Mouse (Mus musculus) left cerebral cortex, adult 11 months (tissue): ENCODE measurements around the gene Notch4.

Source experiments
- DNase-seq: peaks from one replicate; pipeline ENCODE4 v3.0.0; 2022; ENCODE audit warnings: low spot score

The Notch4 gene

DNA sequence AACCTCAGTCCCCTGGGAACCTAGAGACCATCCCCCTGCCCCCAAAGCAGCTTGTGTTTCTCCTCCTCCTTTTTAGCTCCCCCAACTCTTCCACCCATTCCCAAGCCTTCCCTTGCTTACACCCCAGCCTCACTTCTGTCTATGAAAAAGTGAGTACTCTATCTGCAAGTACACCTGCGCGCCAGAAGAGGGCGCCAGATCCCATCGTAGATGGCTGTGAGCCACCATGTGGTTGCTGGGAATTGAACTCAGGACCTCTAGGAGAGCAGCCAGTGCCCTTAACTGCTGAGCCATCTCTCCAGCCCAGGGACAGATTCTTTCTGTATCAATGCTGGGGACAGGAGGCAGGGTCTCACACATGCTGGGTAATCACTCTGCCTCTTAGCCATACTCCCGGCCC is 7.8 kb downstream of the Notch4 start:
- no peak for DNase-seq

DNA sequence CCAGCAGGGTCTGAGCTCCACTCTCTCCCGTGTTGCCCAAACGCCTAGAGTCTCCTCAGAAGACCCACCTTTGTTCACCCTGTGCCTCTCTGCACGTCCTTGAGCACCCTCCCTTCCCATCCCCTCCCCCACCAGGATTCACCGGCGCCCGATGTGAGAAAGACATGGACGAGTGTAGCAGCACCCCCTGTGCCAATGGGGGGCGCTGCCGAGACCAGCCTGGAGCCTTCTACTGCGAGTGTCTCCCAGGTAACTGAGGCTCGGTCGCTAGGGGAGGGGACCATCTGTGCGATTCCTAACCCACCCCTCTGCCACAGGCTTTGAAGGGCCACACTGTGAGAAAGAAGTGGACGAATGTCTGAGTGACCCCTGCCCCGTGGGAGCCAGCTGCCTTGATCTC is 8.3 kb downstream of the Notch4 start:
- DNase-seq = no peak

DNA sequence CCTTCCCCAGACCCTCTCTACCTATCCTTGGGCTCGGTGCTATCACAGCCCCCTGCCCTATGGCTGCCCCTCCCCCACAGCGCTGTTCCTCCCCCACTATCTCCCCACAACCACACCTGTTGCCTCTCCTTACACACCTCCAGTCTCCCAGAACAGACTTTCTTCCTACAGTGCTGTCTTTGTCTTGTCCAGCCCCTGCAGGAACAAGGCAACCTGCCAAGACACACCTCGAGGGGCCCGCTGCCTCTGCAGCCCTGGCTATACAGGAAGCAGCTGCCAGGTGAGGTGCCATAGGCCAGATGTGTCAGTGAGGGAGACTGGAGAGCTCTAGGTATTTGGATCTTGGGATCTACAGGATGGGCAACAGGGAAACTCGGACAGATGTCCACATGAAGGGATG is 12.5 kb downstream of the Notch4 start:
- DNase-seq = no peak

DNA sequence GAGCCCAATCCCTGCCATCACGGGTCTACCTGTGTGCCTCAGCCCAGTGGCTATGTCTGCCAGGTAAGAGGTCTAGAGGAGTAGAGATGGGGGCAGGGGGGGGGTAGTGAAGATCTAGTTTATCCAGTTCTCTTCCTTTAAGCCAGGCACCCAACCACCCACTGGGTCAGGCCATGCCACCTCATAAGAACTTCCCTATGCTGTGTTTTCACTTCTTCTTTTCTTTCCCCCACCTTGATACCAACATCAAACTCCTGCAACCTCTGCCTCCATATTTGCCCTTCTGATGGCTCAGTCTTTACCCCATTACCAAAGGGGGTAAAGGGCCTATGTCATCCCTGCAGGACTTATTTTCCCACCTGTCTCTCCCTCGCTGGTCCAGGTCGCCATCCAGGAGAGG is 14.0 kb downstream of the Notch4 start:
- no peak for DNase-seq

DNA sequence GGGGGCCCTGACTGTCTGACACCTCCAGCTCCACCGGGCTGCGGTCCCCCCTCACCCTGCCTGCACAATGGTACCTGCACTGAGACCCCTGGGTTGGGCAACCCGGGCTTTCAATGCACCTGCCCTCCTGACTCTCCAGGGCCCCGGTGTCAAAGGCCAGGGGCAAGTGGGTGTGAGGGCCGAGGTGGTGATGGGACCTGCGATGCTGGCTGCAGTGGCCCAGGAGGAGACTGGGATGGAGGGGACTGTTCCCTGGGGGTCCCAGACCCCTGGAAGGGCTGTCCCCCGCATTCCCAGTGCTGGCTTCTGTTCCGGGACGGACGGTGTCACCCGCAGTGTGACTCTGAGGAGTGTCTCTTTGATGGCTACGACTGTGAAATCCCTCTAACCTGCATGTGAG is 18.5 kb downstream of the Notch4 start:
- DNase-seq = no peak

DNA sequence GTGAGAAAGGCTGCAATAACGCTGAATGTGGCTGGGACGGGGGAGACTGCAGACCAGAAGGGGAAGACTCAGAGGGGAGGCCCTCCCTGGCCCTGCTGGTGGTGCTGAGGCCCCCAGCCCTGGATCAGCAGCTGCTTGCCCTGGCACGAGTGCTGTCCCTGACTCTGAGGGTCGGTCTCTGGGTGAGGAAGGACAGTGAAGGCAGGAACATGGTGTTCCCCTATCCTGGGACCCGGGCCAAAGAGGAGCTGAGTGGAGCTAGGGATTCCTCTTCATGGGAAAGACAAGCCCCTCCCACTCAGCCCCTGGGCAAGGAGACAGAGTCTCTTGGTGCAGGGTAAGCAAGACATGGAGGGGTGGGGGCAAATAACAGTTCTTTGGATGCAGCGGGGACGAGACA is 19.3 kb downstream of the Notch4 start:
- no peak for DNase-seq

DNA sequence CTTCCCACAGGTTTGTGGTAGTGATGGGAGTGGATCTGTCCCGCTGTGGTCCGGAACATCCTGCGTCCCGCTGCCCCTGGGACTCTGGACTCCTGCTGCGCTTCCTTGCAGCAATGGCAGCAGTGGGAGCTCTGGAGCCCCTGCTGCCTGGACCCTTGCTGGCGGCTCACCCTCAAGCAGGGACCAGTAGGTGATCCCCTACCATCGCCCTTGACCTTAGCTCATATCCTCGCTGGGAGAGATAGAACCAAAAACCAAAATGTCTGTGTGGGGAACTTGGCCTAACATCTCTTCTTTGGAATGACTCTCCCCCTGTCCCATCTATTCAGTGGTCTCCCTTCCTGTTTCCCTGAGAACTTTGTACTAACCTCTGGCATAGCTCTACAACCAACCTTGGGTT is 19.8 kb downstream of the Notch4 start:
- DNase-seq = no peak

DNA sequence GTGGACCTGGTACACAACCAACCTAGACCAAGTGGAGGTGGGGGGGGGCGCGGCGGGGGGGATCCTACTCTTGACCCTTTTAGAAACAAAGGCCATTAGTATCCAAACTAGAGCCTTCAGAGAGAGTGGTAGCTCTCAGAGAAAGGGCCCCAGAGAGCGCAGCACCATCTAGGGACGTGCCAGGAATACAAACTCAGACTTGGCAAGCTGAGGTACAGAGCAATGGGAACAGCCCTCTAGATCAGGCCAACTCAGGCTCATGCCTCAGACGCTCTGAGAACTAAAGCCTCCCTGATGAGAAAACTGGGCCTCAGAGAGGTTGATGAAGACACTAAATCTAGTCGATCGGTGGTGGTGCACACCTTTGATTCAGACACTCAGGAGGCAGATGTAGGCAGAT is 21.1 kb downstream of the Notch4 start:
- no peak for DNase-seq

DNA sequence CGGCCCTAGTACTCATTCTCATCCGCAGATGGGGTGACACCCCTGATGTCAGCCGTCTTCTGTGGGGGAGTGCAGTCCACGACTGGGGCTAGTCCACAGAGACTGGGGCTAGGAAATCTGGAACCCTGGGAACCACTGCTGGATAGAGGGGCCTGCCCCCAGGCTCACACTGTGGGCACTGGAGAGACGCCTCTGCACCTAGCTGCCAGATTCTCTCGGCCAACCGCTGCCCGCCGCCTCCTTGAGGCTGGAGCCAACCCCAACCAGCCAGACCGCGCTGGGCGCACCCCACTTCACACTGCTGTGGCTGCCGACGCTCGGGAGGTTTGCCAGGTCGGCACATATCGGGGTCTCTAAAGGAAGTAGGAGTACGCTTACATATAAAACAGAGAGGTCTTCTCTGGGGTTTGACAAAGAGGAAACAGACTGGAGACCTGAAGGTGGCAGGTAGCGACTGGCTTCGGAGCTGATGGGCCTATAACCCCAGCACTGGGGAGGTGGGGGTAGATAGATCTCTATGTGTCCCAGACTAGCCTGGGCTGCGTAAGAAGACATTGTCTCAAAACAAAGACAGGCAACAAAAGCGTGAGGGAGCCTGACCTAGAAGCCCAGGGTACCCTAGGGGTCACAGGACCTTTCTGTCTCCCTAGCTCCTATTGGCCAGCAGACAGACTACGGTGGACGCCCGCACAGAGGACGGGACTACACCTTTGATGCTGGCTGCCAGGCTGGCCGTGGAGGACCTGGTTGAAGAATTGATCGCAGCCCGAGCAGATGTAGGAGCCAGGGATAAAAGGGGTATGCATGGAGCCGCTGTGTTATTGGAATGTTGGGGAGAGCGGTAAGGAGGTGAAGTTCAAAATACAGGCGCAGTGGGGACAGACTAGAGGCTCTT is 22.1 kb downstream of the Notch4 start:
- DNase-seq = no peak

DNA sequence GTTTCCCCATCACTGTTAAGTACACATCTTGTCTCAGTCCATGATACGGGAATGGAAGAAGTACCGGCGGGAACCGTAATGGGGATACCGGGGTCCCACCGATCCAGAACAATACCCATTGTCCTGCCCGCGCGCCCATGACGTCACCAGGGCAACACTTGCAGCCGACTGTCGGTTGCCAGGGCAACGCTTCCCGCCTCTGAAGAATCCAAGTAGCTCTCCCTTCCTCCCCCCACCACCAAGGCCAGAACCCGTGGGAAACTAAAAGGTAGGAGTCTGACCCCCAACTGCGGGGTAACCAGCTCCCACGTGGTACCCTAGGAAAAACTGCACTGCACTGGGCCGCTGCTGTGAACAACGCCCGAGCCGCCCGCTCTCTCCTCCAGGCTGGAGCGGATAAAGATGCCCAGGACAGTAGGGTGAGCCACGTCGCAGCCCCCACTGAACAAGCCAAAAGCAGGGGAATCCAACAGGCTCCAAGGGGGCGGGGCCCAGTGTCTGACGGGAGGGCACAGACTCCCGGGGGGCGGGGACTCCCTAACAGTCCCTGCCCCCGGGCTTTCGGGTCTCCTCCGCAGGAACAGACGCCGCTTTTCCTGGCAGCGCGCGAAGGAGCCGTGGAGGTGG is 22.8 kb downstream of the Notch4 start:
- DNase-seq = peak; percentile 87

DNA sequence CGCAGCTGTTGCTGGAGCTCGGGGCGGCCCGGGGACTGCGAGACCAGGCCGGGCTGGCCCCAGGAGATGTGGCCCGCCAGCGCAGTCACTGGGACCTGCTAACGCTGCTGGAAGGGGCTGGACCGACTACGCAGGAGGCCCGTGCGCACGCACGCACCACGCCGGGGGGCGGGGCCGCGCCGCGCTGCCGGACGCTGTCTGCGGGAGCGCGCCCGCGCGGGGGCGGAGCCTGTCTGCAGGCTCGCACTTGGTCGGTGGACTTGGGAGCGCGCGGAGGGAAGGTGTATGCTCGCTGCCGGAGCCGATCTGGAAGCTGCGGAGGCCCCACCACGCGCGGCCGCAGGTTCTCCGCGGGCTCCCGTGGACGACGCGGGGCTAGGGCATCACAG is 23.3 kb downstream of the Notch4 start:
- peak; percentile 99 for DNase-seq

DNA sequence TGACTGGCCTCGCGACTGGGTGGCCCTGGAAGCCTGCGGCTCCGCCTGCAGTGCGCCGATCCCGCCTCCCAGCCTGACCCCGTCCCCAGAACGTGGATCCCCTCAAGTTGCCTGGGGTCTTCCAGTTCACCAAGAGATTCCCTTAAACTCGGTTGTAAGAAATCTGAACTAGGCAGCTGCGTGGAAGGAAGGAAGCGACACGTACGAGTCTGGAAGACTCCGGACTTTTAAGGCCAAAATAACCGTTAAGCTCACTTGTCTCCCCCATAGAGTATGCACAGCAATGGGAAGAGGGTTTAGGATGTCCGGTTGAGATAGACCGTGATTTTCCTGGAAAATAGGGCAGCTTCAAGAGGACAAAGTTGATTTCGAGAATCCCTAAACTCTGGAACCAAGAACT is 23.7 kb downstream of the Notch4 start:
- DNase-seq = no peak

DNA sequence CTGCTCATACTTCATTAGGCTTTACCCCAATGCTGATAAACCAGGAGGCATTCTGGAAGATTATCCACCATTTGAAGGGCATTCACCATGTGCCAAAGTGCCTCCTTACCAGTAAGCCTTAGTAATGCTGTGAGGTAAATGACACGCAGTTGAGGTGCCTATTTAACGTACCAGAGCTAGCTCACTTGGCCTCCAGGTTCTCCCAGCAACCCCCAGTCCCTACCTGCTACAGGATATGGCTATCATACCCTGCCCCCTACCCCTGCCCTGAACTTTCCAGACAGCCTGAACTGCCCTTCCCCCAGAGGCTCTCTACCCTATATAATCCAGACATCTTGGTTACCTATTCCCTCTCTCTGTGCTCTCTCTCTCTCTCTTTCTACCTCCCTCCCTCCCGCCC is 24.7 kb downstream of the Notch4 start:
- no peak for DNase-seq

DNA sequence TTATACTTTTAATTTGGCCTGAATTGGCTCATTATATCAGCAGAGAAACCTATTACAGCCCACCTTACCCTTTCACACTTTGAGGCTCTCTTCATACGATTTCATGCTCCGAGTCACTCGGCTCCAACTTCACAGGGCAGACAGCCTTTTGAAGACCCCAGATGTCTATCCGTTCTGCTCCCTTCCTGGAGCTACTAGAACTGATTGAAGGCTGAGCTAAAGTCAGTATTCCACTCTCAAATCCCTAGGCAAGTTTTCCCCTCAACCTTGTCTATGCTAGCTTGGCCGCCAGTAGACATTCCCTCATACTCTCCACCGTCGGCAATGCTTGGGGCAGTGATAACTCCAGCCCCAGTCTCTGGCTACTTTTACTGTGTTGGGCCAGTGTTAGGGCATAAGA is 25.1 kb downstream of the Notch4 start:
- DNase-seq = no peak

DNA sequence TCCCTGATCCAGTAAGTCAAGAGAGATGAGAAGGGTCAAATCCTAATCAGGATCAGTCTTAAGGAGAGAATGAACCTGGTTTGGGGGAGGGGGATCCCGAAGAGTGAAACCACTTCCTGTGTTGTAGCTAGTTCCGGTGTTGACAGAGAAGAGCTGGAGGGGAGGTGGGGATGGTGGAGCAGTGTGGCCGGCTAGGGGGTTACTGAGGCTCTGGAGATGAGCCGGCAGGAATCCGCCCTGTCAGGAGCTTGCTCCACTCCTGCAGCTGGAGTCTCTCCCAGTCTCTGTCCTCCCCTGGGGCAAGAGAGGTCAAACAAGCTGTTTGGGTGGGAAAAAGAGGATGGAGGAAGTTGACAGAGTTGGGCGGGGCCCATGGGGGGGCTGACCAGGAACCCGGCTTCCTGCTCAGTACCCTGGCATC is 25.6 kb downstream of the Notch4 start, which contains the start of gene Gpsm3:
Gene Gpsm3 (plus strand): TSS at position 126 of the 421 bp plus-strand sequence.
- no peak for DNase-seq

DNA sequence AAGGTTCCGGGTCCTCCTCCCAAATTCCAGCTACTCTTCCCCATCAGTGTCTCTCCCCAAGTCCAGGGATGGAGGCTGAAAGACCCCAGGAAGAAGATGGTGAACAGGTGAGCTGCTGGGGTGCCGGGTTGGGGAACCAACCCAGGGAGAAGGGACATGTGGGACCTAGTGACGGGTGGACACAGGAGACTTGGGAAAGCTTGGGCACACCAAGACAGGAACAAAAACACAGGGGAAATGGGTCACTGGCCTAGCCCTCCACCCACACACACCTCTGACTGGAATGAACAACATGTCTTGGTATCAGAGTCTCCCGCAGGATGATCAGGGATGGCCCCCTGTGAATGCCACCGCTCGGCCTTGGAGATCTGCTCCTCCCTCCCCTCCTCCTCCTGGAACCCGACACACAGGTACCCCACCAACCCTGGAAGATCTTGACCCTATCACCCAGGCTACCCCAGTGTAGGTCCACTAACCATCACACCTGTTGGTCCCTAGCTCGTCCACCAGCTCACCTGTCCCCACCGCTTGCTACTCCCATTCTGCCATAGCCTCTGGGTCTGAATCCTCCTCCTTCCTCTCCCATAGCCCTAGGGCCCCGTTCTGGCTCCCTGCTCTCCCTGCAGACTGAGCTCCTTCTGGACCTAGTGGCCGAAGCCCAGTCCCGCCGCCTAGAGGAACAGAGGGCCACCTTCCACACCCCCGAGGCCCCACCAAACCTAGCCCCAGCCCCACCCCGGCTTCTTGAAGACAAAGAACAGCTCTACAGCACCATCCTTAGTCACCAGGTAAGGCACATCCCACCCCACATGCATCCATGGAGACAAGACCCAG is 26.3 kb downstream of the Notch4 start:
- DNase-seq = no peak

DNA sequence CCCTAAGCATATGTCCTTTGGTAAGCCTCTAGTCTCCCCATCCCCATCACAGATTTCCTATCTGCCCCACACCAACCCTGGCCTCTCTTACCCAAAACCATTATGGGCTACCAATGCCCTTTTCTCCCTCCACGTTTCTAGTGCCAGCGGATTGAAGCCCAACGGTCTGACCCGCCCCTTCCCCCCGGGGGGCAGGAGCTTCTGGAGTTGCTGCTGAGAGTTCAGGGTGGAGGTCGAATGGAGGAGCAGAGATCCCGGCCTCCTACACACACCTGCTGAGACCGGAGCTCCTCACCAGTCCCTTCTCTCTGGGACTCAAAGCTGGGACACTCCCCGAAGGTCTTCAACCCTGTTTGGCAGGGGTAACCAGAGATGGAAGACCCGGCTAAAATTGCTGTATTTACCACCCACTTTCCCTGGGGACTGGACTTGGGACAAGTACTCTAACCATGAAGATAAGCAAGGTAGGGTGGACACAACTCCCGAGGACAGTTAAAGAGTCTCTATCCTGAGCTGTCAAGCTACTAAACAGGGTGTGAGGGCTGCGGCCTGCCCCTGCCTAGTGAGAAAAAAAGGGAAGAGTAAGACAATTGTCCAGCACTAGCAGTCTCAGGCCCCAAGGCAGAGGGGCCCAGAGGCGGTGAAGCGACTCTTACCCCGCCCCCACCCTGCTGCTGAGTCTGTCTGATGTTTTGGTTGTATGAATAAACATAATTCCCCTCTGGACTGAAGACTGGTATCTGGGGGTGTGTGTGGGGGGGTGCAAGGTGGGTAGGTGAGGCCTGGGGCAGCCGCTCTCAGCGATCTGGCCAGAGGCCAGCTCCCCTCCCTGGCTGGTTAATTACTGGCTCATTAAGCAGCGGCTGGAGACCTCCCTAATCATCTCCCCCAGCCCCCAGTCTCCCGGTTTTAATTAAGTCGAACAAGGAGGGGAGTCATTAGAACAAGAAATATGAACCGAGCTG is 27.2 kb downstream of the Notch4 start, which contains the start of gene Pbx2:
Gene Pbx2 (plus strand): TSS at position 238 of the 965 bp plus-strand sequence.
- no peak for DNase-seq

DNA sequence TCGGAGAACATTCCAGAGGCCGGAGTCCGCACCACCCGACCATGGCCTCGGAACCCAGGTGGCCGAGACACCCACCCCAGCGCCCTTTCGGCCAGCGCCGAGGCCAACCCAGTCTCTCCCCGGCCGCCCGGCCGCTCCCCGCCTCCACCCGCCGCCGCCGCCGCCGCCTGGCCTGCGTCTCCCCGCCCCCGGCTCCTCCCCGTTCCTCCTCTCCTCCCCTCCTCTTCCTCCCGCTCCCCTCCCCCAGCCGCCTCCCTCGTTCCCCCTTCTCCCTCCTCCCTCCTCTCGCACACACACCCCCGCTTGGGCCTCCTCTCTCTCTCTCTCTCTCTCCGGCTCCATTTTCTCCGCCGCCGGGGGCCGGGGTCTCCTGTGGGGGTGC is 27.9 kb downstream of the Notch4 start:
- DNase-seq = no peak

DNA sequence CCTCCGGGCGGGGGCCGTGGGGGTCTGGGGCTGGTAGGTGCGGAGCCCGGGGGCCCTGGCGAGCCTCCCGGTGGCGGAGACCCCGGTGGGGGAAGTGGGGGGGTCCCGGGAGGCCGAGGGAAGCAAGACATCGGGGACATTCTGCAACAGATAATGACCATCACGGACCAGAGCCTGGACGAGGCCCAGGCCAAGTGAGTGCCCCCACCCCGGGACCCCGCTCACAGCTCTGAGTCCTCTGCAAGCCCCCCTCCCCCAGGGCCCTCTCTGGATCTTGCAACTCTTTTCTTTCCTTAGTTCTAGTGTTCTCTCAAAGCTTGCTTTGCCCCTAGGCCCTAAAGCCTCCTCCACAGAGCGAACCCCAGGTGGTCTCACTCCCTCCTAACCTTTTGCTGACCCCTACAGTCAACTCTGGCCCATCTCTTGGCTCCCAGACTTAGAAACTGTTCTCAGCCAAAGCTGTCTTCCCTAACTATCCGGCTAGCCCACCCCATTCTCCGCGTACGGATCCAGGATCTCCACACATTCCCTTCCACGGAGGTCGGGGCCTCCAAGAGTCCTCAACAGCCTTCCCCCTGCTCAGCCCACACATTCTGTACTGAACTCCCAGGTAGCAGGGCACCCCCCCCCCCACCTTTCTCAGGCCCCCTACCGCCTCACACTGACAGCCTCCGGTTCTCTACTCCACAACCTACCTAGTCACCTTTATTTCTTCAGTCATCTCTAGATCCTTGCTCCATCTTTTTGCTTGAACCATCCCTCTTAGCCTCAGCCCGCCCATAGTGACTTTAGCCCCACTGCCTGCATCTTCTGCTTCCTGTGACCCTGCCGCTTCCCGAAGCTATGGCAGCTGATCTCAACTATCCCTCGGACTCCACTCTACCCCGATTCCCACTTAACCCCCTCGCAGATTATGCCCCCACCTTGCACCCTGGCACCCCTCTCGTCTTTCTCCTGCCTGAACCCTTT is 28.8 kb downstream of the Notch4 start:
- DNase-seq = no peak
